Mouse (Mus musculus) C2C12 (cell line): ENCODE data around the gene Med15.

Experiments used
- CTCF ChIP-seq: IDR thresholded peaks from one replicate; pipeline ENCODE4 v1.5.1; 2011; ENCODE audit not compliant: control insufficient read depth, insufficient read depth, insufficient read length
- MYOG ChIP-seq: IDR thresholded peaks from one replicate; pipeline ENCODE4 v1.6.1; 2011; ENCODE audit not compliant: control insufficient read depth, insufficient read length; ENCODE audit errors: extremely low read depth
- USF1 ChIP-seq: IDR thresholded peaks from one replicate; pipeline ENCODE4 v1.6.1; 2011; ENCODE audit warnings: low read depth, mild to moderate bottlenecking, control low read depth, moderate library complexity

DNA sequence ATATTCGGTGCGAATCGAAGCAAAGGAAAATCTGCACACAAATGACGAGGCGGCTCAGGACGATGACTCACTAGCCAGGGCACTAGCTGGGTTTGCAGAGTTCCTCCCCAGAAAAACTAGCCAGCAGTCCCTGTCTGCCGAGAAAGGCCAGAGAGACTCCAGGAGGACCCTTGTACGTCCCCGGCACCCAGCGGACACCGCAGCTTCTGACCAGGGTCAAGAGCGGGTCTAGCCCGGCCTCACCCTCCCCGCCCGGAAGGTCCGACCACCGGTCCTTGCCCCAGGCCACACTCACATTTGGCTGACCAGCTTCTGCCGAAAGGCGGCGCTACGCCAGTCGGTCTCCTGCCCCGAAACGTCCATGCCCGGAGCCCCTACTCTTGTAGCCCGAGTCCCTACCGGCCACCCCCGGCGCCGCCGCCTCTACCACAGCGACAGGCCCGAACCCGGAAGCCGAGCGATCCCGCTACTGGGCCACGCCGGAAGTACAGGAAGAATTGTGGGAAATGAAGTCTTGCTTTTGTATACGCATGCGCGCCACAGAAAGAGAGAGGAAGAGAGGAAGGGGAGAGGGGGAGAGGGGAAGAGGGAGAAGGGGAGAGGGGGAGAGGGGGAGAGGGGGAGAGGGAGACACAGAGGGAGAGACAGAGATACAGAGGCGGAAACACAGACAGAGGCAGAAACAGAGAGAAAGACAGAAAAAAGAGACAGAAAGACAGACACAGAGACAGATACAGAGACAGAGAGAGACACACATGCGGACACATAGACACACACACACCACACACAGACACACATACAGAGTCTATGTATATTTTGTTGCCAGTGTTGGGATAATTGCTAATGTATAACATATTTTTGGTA, 10.0 kb downstream of the Med15 start:
- TF ChIP-seq CTCF (no peak), USF1 (no peak), MYOG (no peak)
